In the genomic region with DNA sequence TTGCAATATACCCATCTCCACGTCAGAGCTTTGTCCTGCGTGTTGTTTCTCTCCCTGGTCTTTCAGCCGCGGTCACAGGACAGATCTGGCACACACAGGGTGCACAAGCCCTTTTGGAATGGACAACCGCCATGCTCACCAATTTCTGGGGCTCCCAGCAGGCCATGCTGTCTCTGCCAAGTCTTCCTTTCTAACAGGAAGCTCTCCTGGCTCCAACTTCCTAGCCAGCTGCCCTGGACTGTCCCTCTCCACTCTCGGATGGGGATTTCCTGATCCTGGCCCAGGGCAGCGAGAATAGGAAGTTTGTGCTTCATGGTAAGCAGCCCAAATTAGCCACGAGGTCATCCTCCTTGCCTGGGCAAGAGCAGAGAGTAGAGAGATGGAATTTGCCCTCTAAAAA, we compare ENCODE assay signal across 12 mouse cellular contexts. TPM values are rescaled to one million over a fixed set of nuclear protein-coding genes. Genes with fewer than 3 reads are reported as not detected.
DNase-seq lines count a peak whose midpoint lies in the region; TF ChIP-seq lines count a peak whose summit lies in the region.
"Had no signal": no experiment of that assay in that cellular context is flagged by ENCODE, and none has a peak within 500 bp of the region (broad histone marks: within the 10 kb centered on the region; RNA-seq: fewer than 3 reads in every experiment).

No protein-coding gene starts in this region.

- peak; percentile 46 for DNase-seq in heart, adult 8-10 months (ENCODE audit: low spot score)
- no peak for DNase-seq in heart, postnatal 36 days
- peak; percentile 51 for DNase-seq in adrenal gland, adult 8-10 months
- DNase-seq in cerebellum, adult 8-10 months = peak; percentile 83
- DNase-seq in kidney, adult 9 months = peak; percentile 67
- DNase-seq in left cerebral cortex, adult 11 months (ENCODE audit: low spot score) = no peak
- no peak for DNase-seq in left cerebral cortex, adult 2 months (ENCODE audit: extremely low spot score in 1 of 2, low spot score in 2 of 2)
- no peak for DNase-seq in thymus, postnatal 14 days
- DNase-seq: thymus, adult 18-20 months had no signal

- H3K4me3 ChIP-seq in left cerebral cortex, adult 2 months = no peak overlapping the region
- H3K4me3 ChIP-seq: heart, embryonic 15.5 days; myocyte had no signal

- no peak overlapping the region for H3K27ac ChIP-seq in left cerebral cortex, adult 2 months
- H3K27ac ChIP-seq: heart, embryonic 15.5 days had no signal

- no peak for TF ChIP-seq CTCF in left cerebral cortex, adult 2 months (IDR thresholded peaks at IDR 0.05)

- intact Hi-C loops in heart, postnatal 36 days (cut with DNase I) = no loop called here
- intact Hi-C loops in left cerebral cortex, adult 2 months (cut with DNase I) = no loop called here

RNA-seq across cellular contexts. Expression of a gene that starts 4.7 kb away (rescaled TPM):
- total RNA-seq in heart, adult 8-10 months (2022) = 10 to 100 TPM in 1 of 4 experiments, 1 to 10 TPM in 3; 6.9 to 10.7 (median 8.7) TPM
- 1 to 10 TPM; 8.4 to 9.7 TPM for total RNA-seq in heart, postnatal 36 days (2021)
- 10 to 100 TPM; 22.6 to 32.3 (median 30.3) TPM for total RNA-seq in adrenal gland, adult 8-10 months (2022)
- 10 to 100 TPM; 42.4 to 63.0 TPM for total RNA-seq in left cerebral cortex, adult 2 months (2021)

RNA-seq across cellular contexts. Expression of a gene that starts 34.4 kb away (rescaled TPM):
- total RNA-seq in heart, adult 8-10 months (2022) = not detected
- total RNA-seq in heart, postnatal 36 days (2021) = not detected
- under 1 TPM in 1 of 4 experiments, not detected in 3; 0.80 TPM for total RNA-seq in adrenal gland, adult 8-10 months (2022)
- not detected for total RNA-seq in left cerebral cortex, adult 2 months (2021)
- total RNA-seq: layer of hippocampus, postnatal 10 days had no signal

RNA-seq across cellular contexts. Expression of a gene that starts 48.9 kb away (rescaled TPM):
- 10 to 100 TPM; 50.2 to 61.7 (median 59.9) TPM for total RNA-seq in heart, adult 8-10 months (2022)
- total RNA-seq in heart, postnatal 36 days (2021) = 10 to 100 TPM; 54.1 to 56.6 TPM
- total RNA-seq in adrenal gland, adult 8-10 months (2022) = 10 to 100 TPM; 29.9 to 57.4 (median 46.2) TPM
- 10 to 100 TPM; 26.1 to 28.1 TPM for total RNA-seq in left cerebral cortex, adult 2 months (2021)

Comparison
In these comparisons a context has a peak if more than half of its experiments do, and no peak if none do; other contexts are left out.
1. DNase-seq: peak in heart, adult 8-10 months (single experiment), adrenal gland, adult 8-10 months (single experiment), cerebellum, adult 8-10 months (single experiment) and kidney, adult 9 months (single experiment); none in heart, postnatal 36 days (0 of 2), left cerebral cortex, adult 11 months (single experiment), left cerebral cortex, adult 2 months (0 of 2) and thymus, postnatal 14 days (single experiment).